Mouse (Mus musculus) activated CD4-positive, CD25-positive, alpha-beta regulatory T cell, adult 4 months (primary cell): ENCODE data around the gene Ssxb5. TPM values are rescaled to one million over a fixed set of nuclear protein-coding genes. Genes with fewer than 3 reads are reported as not detected.
"Not testable (repeated sequence)": the region's sequence is repeated elsewhere in the genome, so short reads cannot be mapped to it uniquely, and the experiment has no call there.

Experiments used
- ATAC-seq: one replicate; pipeline ENCODE4 v1.8.0; 2017
- polyA plus RNA-seq, 2 experiments: library from polyadenylated mRNA; unstranded; fragments of 100-300 nt; shearing (Covaris generic); gene quantifications; one replicate each; pipeline ENCODE4 v1.2.1; 2017

Gene Ssxb5
- polyA plus RNA-seq = not detected

DNA sequence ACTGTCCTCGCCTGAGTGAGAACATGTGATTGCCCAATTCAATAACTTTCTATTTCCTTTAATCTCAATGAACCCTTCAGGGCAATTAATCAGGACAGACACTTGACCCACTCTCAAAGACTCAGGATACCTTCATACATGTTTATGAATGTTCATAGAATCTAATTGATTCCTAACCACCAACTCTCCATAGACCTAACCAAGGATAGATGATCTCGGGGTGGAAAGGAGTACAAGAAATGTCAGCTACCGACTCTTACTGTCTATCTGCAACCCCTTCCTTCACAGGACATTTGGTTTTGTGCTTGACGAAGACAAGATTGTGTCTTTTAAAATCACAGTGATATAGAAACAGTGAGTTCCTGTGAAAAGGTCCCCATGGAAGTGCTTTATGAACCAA is at the start of gene Ssxb5:
TSS of gene Ssxb5 (plus strand) at position 301 of the 400 bp plus-strand sequence.
- not testable (repeated sequence) for ATAC-seq

DNA sequence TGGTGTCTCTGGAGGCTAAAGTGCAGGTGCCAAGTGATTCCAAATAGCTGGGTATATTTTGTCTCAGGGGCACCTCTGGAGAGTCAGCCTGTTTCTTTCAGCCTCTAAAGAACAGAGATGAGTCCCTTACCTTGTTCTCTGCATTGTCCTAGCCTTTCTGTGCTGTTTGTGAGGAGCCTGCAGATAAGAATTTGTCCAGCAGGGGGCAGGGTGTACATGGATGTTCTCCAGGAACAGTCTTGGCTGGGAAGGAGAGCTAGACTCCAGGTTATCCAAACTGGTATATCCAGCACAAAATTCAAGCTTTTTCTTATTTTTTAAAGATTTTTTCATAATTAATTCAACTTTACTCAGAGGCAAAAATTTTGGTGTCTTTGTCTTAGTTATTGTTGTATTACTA is 28.6 kb downstream of the Ssxb5 start:
- ATAC-seq = no peak

DNA sequence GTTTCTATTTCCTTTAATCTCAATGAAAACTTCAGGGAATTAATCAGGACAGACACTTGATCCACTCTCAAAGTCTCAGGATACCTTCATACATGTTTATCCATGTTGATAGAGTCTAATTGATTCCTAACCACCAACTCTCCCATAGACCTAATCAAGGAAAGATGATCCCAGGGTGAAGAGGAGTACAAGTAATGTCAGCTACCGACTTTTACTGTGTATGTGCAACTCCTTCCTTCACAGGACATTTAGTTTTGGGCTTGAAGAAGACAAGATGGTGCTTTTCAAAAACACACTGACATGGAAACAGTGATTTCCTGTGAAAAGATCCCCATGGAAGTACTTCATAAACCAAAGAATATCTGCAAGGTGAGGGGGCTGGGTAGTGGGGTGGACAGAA is 40.2 kb downstream of the Ssxb5 start, which contains the start of gene Gm6592:
TSS of gene Gm6592 (plus strand) at position 301 of the 400 bp plus-strand sequence.
- no peak for ATAC-seq

DNA sequence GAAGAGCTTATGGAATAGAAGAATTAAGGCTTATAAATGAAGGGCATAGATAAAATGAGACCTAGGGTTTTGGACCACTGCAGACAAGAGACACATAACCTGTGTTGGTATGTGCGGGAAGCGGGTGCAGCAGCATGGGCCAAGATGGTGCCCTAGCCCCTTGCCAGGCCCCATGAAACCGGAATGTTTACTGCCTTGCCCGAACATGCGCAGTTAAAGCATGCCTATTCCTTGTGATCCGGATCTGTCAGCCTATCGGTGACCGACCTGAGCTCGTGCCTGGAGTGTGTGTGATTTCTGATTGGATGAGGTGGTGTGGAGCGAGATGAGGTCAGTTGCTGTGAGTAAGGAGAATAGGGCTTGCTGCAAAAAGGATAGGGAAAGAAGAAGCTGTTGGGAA is 49.0 kb downstream of the Ssxb5 start:
- ATAC-seq = no peak

Other genes with a start within 250 kb of the Ssxb5 start
- not detected for gene Ssxb3, start 211.9 kb upstream of the Ssxb5 start, polyA plus RNA-seq
- not detected for gene Ssxb8, start 112.8 kb upstream of the Ssxb5 start, polyA plus RNA-seq
- not detected for gene Ssx9, start 55.3 kb upstream of the Ssxb5 start, polyA plus RNA-seq
- gene Gm6592, start 40.3 kb downstream of the Ssxb5 start, polyA plus RNA-seq = not detected
- gene Gm5751, start 70.6 kb downstream of the Ssxb5 start, polyA plus RNA-seq = not detected
- gene B630019K06Rik, start 88.7 kb downstream of the Ssxb5 start, polyA plus RNA-seq = under 1 TPM in 1 of 2 experiments, not detected in 1; 0.42 TPM
- gene Fthl17b, start 159.3 kb downstream of the Ssxb5 start, polyA plus RNA-seq = not detected
- gene Fthl17c, start 172.9 kb downstream of the Ssxb5 start, polyA plus RNA-seq = not detected
- gene Fthl17d, start 183.1 kb downstream of the Ssxb5 start, polyA plus RNA-seq = not detected
- not detected for gene Fthl17e, start 229.8 kb downstream of the Ssxb5 start, polyA plus RNA-seq